Mouse (Mus musculus): ENCODE measurements around the gene Inava. TPM values are rescaled to one million over a fixed set of nuclear protein-coding genes. Genes with fewer than 3 reads are reported as not detected.

The Inava gene
- polyA plus RNA-seq, 1 experiment, result 56.5 TPM

- DNase-seq (ENCODE audit: low read depth, low spot score), result peak; percentile 77
- 8% methylated on average over 5 of the region's 5 CpGs for WGBS
These were observed 64.0 kb downstream of the Inava start for GRCm38 (mm10) chr1:136170109-136170508.

DNA sequence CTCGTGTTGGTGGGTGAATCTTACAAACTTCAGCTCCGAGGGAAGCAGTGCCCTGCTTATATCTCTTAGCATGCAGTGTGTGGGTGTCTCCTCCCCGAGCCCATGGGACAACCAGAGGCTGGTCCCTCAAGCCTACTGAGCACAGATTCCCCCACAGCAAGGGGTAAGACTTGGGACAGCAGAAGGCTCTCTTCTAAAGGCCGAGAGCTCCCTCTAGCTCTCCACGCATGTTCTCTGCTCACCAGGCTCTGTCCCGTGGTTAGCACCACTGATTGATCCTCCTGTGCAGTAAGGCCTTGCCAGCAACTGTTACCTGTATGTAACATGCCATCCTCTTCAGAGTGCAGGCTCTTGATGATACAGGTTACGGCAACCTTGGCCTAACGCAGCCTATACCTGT, 66.4 kb downstream of the Inava start:
- 81% methylated on average over 8 of the region's 8 CpGs for WGBS
- DNase-seq (ENCODE audit: low read depth, low spot score), result no peak

DNA sequence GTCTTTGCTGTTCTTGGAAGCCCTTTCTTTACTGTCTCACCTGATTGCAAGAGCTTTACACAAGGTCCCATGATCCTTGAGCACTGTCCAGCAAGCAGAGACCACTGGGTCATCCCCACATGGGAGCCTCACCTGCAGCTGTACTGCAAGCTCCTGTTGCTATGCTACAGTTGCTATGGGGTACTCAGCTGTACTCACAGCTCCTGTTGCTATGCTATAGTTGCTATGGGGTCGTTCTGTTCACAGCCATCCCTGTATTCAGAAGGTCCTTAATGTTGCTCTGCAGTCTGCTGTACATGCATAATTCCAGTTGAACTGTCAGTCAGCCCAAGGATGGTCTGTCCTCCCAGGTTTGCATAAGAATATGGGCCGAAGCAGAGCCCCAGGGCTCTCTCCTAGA, 68.6 kb downstream of the Inava start:
- DNase-seq (ENCODE audit: low read depth, low spot score), result no peak
- 78% methylated on average over 2 of the region's 2 CpGs for WGBS

Other genes starting within 250 kb of the Inava start
- 0.16 TPM in 1 of 2 replicates, not detected in the other for gene Igfn1, start 227.9 kb downstream of the Inava start, polyA plus RNA-seq (2012; rRNA removed)
- gene Tmem9, start 226.1 kb downstream of the Inava start, polyA plus RNA-seq (2012; rRNA removed), result 23.1 and 28.7 TPM in 2 replicates
- gene Ascl5, start 183.5 kb downstream of the Inava start, polyA plus RNA-seq (2012; rRNA removed), result not detected in 2 replicates
- 2.9 and 3.3 TPM in 2 replicates for gene Cacna1s, start 181.5 kb downstream of the Inava start, polyA plus RNA-seq (2012; rRNA removed)
- 13.6 and 22.5 TPM in 2 replicates for gene Kif21b, start 102.9 kb downstream of the Inava start, polyA plus RNA-seq (2012; rRNA removed)
- 2.1 and 3.3 TPM in 2 replicates for gene Mroh3, start 21.4 kb downstream of the Inava start, polyA plus RNA-seq (2012; rRNA removed)
- 0.12 TPM in 1 of 2 replicates, not detected in the other for gene Gpr25, start 26.6 kb upstream of the Inava start, polyA plus RNA-seq (2012; rRNA removed)
- 1.2 and 1.3 TPM in 2 replicates for gene Camsap2, start 111.8 kb upstream of the Inava start, polyA plus RNA-seq (2012; rRNA removed)
- gene Ddx59, start 181.0 kb upstream of the Inava start, polyA plus RNA-seq (2012; rRNA removed), result 1.4 and 1.9 TPM in 2 replicates
- 0.77 and 1.2 TPM in 2 replicates for gene Kif14, start 232.1 kb upstream of the Inava start, polyA plus RNA-seq (2012; rRNA removed)

Measured in large intestine, adult 2 months (tissue).